Mouse (Mus musculus): ENCODE data around the gene Pnrc1.

Pnrc1 gene

GRCm38 (mm10) chr4:33221847-33222246, 68.1 kb downstream of the Pnrc1 start:
- DNase-seq (ENCODE audit: low spot score) = no peak

- peak; percentile 20 for DNase-seq (ENCODE audit: low spot score)
These were observed 80.8 kb downstream of the Pnrc1 start, which contains the start of gene Srsf12 for GRCm38 (mm10) chr4:33208881-33209841. Gene Srsf12 (plus strand): TSS chr4:33208991.

DNA sequence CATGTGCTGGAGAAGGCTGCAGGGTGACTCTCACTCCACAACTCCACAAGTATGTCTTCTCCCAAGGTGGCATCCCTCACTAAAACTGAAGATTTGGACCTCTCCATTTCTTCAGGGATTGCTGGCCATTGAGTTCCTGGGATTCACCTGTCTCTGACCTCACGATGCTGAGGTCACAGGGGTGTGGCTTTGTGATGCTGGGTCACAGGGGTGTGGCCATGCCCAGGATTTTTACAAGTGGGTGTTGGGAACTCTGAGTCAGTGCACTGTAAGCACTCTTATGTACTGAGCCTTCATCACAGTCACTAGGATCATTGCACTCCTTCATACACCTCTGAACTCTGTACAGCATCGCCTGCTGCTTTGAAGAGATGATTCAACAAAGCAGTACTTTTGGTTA, 82.4 kb downstream of the Pnrc1 start:
- no peak for DNase-seq (ENCODE audit: low spot score)

DNA sequence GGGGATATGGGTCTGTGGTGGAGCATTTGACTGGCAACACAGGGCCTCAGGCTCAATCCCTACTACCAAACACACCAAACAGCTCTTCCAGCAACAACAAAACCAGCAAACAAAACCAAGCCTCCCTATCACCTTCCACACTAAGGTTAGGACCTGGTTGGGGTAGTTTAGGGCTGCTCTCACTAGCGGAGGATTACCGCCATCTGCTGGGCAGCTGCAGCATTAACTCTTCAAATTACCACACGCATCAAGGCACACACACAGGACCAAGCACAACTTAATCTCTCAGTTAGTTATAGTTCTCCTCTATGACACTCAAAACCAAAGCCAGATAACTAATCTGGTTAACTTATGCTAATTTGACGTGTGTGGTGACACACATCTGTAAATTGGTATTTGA, 85.3 kb downstream of the Pnrc1 start:
- peak; percentile 62 for DNase-seq (ENCODE audit: low spot score)

- DNase-seq (ENCODE audit: low spot score) = no peak
These were observed 91.8 kb downstream of the Pnrc1 start for GRCm38 (mm10) chr4:33198117-33198516.
